Mouse (Mus musculus) large intestine, adult 2 months (tissue): ENCODE measurements around the gene Dnttip1. TPM values are rescaled to one million over a fixed set of nuclear protein-coding genes. Genes with fewer than 3 reads are reported as not detected.
"Not testable (repeated sequence)": the region's sequence is repeated elsewhere in the genome, so short reads cannot be mapped to it uniquely, and the experiment has no call there.

Source experiments
- DNase-seq: peaks from one replicate; pipeline ENCODE4 v3.0.0-alpha.2; 2012; ENCODE audit warnings: low read depth, low spot score
- WGBS: fragments of 180-500 bp; shearing (Covaris S2); methylation state at CpG from one replicate; pipeline ENCODE4 v1.1.7; 2018; 5-methylcytosine and 5-hydroxymethylcytosine counted together
- polyA plus RNA-seq: library from polyadenylated mRNA; depleted of rRNA; stranded (reverse); fragments of >200 nt; gene quantifications from 2 replicates; pipeline ENCODE4 v1.2.3, GENCODE M21; 2012; rRNA removed

The Dnttip1 gene
- 17.3 and 27.6 TPM in 2 replicates for polyA plus RNA-seq

DNA sequence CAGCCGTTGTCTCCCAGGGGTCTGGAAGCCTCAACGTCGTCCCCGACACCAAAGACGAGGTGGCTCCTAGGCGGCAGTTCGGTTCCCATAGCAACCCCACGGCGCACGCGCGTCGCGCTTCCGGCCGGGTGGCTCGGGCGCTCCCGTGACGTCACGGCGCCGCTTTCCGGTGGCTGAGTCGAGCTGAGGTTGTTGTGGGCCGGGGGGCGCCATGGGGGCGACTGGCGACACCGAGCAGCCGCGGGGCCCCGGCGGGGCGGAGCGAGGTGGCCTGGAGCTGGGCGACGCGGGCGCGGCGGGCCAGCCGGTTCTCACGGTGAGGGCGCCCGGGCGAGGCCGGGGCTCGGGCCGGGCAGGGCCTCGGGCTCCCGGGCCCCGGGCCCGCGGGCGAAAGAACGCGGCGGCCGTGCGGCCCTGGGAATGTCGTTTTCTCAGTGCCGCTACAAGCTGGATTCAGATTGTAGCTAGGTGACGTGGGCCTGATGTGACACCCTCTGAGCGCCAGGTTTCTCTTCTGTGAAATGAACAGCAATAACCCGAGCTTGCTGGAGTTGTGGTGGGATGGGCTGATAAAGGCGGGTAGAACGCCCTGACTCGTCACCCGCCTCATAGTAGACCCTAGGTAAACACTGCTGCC, at the start of gene Dnttip1, which contains the start of gene Wfdc3:
Dnttip1 (plus strand) TSS at position 141 of the 637 bp plus-strand sequence.
Wfdc3 (minus strand) TSS at position 89 of the 637 bp plus-strand sequence.
- WGBS, result under 1% methylated on average over 70 of the region's 70 CpGs
- no peak for DNase-seq

DNA sequence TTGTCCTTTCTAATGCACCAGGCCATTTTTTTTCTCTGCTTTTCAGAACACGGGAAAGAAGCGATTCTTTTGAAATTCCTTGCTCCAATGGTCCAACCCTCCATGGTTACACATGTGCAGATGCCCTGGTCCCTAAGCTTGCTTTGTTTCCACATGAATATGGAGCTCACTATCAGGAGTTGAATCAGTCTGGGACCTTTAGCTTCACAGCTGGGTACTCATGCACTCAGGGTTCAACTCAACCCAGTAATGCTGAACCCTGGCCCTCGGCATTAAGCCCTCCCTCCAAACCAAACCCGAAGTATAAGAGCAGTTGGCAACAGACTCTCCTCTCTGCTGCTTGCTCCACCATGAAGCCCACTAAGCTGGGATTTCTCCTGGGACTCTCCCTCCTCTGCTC, 47.6 kb upstream of the Dnttip1 start, which contains the start of gene Spint4:
Spint4 (plus strand) TSS at position 301 of the 400 bp plus-strand sequence.
- 79% methylated on average over 4 of the region's 4 CpGs for WGBS
- DNase-seq, result no peak

- no peak for DNase-seq
- WGBS, result 49% methylated on average over 5 of the region's 5 CpGs
Measured at GRCm38 (mm10) chr2:164700959-164701358, 44.8 kb upstream of the Dnttip1 start.

- WGBS, result 75% methylated on average over 5 of the region's 5 CpGs
- DNase-seq, result no peak
Measured at GRCm38 (mm10) chr2:164701761-164702160, 44.0 kb upstream of the Dnttip1 start.

DNA sequence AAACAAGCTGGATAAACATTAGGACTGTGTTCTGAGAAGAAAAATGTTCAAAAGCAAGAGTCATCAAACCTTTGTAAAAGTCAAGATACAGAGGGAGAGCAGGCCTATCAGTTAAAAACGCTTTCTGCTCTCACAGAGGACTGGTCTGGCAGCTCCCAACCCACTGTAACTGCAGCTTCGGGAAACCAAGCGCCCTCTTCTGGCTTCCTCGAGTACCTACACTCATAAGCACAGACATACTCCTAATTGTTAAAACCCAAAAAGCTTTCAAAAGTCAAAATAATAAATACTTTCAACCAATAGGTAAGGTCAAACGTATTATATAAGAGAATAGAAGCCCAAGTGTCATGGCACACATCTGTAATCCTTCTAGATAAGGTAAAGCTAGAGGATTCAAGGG, 41.5 kb upstream of the Dnttip1 start:
- WGBS, result 86% methylated on average over 5 of the region's 5 CpGs

GRCm38 (mm10) chr2:164705328-164705727, 40.5 kb upstream of the Dnttip1 start:
- 45% methylated on average over 6 of the region's 6 CpGs for WGBS

More for the DNA sequence above, 41.5 kb upstream of the Dnttip1 start:
- DNase-seq, result no peak

GRCm38 (mm10) chr2:164705991-164706390, 39.8 kb upstream of the Dnttip1 start:
- 87% methylated on average over 14 of the region's 14 CpGs for WGBS
- DNase-seq, result no peak

More at GRCm38 (mm10) chr2:164705328-164705727, 40.5 kb upstream of the Dnttip1 start:
- peak; percentile 42 for DNase-seq

- WGBS, result 79% methylated on average over 6 of the region's 6 CpGs
- DNase-seq, result no peak
Measured at GRCm38 (mm10) chr2:164715005-164715404, 30.8 kb upstream of the Dnttip1 start, which contains the start of gene Spint5. Gene Spint5, plus strand, starts transcription at chr2:164715305.

- WGBS, result 94% methylated on average over 23 of the region's 23 CpGs
- DNase-seq, result not testable (repeated sequence)
Measured at GRCm38 (mm10) chr2:164716194-164716786, 29.5 kb upstream of the Dnttip1 start.

DNA sequence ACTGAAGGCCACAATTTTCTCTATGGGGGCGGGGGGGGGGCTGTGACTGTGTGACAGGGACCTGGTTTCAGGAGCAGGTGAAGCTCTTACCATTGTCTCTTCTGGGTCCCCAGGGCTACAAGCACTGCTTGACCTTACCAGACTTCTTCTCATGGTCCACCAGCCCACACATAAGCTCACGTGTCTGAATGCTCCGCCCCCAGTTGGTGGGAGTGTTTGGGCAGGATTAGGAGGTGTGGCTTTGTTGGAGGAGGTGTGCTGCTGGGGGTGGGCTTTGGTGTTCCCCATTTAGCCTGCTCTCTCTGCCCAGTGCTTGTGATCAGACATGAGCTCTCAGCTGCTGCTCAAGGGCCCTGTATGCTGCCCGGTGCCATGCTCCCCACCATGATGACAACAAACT, 22.5 kb upstream of the Dnttip1 start:
- 72% methylated on average over 4 of the region's 4 CpGs for WGBS
- DNase-seq, result no peak

- WGBS, result 18% methylated on average over 6 of the region's 6 CpGs
Measured at GRCm38 (mm10) chr2:164725895-164726619, 19.7 kb upstream of the Dnttip1 start.

GRCm38 (mm10) chr2:164731719-164732118, 14.1 kb upstream of the Dnttip1 start:
- WGBS, result 30% methylated on average over 5 of the region's 5 CpGs
- peak; percentile 64 for DNase-seq

More at GRCm38 (mm10) chr2:164725895-164726619, 19.7 kb upstream of the Dnttip1 start:
- no peak for DNase-seq

- 63% methylated on average over 2 of the region's 2 CpGs for WGBS
- no peak for DNase-seq
Measured at GRCm38 (mm10) chr2:164733259-164733658, 12.5 kb upstream of the Dnttip1 start.

- 85% methylated on average over 5 of the region's 5 CpGs for WGBS
Measured at GRCm38 (mm10) chr2:164734839-164735238, 10.9 kb upstream of the Dnttip1 start.

GRCm38 (mm10) chr2:164735446-164735845, 10.3 kb upstream of the Dnttip1 start:
- 60% methylated on average over 5 of the region's 5 CpGs for WGBS
- DNase-seq, result no peak

More at GRCm38 (mm10) chr2:164734839-164735238, 10.9 kb upstream of the Dnttip1 start:
- DNase-seq, result no peak

DNA sequence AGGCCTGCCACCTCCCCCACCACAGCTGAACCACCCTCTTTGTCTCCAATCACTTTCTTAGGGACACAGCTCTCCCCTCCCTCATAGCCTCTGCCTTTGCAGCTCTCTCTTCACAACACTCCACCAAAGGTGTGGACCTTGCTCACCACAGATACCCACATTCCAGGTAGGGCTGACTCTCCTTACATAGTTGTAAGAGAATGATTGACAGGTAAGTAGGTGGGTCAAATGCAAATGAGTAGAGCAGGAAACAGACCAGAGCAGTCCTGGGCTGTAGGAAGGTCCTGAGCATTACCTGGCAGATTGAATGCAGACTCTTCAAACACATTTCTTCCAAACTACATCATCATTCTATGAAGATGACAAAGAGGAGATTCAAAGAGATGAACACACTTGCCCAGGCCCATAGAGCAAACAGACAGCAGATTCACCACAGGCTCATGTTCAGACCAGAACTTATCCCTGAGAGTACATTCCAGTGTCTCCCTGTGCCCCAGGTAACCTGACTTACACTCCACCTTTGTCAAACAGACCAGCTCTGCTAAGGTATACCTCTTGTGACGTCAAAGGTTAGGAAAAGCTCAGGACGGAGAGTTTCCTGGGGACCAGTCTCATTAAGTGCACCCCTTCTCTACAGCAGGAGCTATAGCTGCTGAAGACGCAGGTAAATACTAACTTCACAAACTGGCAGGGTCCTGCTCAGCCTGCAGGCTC, 8.2 kb upstream of the Dnttip1 start:
- WGBS, result 40% methylated on average over 3 of the region's 3 CpGs
- peak; percentile 71 for DNase-seq

GRCm38 (mm10) chr2:164739876-164740275, 5.9 kb upstream of the Dnttip1 start:
- WGBS, result 42% methylated on average over 7 of the region's 7 CpGs
- no peak for DNase-seq

DNA sequence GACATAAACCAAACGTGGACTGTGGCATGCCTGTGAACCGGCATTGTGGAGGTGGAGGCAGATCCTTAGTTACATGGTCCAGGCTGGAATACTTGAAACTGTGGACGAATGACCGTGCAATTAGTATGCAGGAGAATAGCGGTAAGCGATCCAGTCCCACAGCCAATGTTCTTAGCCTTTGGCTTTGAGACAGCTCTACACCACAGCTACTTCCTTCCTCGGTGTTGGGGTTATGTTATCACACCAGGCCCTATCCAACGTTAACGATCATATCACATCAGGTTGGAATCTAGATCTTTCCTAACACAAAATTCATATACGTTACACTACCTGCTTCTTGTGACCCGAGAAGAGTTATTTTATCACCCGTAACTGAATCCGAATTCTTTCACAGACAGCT, 796 bp upstream of the Dnttip1 start:
- no peak for DNase-seq
- 57% methylated on average over 13 of the region's 13 CpGs for WGBS

DNA sequence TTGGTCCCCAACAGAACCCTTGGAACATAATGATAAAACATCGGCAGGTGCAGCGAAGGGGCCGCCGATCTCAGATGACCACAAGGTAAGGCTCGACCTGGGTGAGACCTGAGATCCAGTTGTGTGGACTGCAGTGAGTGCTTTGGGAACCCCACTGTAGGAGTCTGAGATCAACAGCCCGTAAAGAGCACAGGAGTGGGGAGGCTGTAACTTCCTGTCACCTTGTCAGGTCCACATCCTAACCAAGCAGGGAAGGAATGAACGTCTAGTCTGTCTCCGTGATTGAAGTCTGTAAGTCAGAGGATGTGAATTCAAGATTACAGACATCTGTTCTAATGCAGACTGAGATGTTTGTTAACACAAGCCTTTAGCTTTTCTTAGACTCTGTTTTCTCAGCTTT, 910 bp downstream of the Dnttip1 start:
- DNase-seq, result no peak
- 15% methylated on average over 8 of the region's 8 CpGs for WGBS

- no peak for DNase-seq
- 80% methylated on average over 4 of the region's 4 CpGs for WGBS
Measured at GRCm38 (mm10) chr2:164748191-164748590, 2.4 kb downstream of the Dnttip1 start.
